Mouse (Mus musculus): Measurements from ENCODE around the gene 1700008O03Rik.

GRCm38 (mm10) chr7:44322290-44322689 is 63.3 kb downstream of the 1700008O03Rik start:
- TF ChIP-seq POLR2A (IDR thresholded peaks at IDR 0.05; ENCODE audit: low read depth, low read length) (no peak), CTCF (conservative IDR thresholded peaks at IDR 0.05; ENCODE audit: insufficient read depth, insufficient read length, low read depth, low read length) (no peak)

Data from kidney, adult 2 months (tissue).